Mouse (Mus musculus): Measurements from ENCODE around the gene Atat1.

- no peak for TF ChIP-seq CTCF (IDR thresholded peaks at IDR 0.05; ENCODE audit: borderline replicate concordance, control insufficient read depth, extremely low read depth, insufficient read depth, low read length, poor library complexity)
- TF ChIP-seq POLR2A (IDR thresholded peaks at IDR 0.05; ENCODE audit: control insufficient read depth, extremely low read depth, insufficient read depth, low read length, poor library complexity): no peak
These were observed 38.8 kb downstream of the Atat1 start for GRCm38 (mm10) chr17:35870884-35871696.

Data from thymus, adult 2 months (tissue).